Mouse (Mus musculus) bone marrow macrophage, adult 2 months (primary cell): ENCODE results near the gene Smim22.

ENCODE experiments used
- CTCF ChIP-seq: IDR thresholded peaks from 2 replicates; pipeline ENCODE4 v1.5.1; 2012; ENCODE audit warnings: low read depth, mild to moderate bottlenecking, low read length, moderate library complexity
- POLR2A ChIP-seq: IDR thresholded peaks from 2 replicates; pipeline ENCODE4 v1.6.1; 2012; ENCODE audit warnings: mild to moderate bottlenecking, low read depth, low read length, borderline replicate concordance

DNA sequence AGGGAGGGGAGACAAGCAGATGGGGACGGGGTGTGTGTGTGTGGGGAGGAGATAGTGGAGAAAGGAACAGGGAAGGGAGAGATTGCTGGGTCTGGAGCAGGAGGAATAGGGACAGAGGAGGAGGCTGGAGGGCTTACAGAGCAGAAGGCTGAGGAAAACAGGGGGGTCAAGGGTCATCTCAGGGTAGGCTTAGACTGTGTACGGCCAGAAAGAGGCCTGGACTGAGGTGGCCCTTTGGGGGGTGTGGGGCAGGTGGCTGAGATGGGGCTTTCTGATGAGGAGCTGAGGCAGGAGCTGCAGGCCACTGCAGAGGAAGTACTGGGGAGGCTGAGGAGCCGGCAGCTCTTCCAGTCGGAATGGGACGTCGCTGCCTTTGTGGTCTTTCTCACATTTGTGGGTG lies 404 bp downstream of the Smim22 start:
- TF ChIP-seq CTCF (no peak), POLR2A (no peak)
